Mouse (Mus musculus): Measurements from ENCODE around the gene Kmt5b. TPM values are rescaled to one million over a fixed set of nuclear protein-coding genes. Genes with fewer than 3 reads are reported as not detected.

Gene Kmt5b
- polyA plus RNA-seq, 1 experiment from 2014 or later: 7.4 TPM

GRCm38 (mm10) chr19:3832851-3833353 is 65.7 kb downstream of the Kmt5b start:
- 0 out of 2 replicates have a peak overlapping the region, but pooled peaks have one; percentile 32 for H3K4me2 ChIP-seq (ENCODE audit: low read depth, low read length)
- ATAC-seq (ENCODE audit: low read depth): peak; percentile 81
- H3K27ac ChIP-seq (ENCODE audit: low read length): peak overlapping the region; percentile 89
- no peak overlapping the region; the same call in 1 of the 2 replicates for H3K9ac ChIP-seq (ENCODE audit: low read depth, low read length)
- WGBS (ENCODE audit: insufficient replicate concordance): 19% methylated on average over 4 of the region's 4 CpGs
- no peaks in the 10 kb centered on the region for H3K9me3 ChIP-seq (replicated peaks; ENCODE audit: control insufficient read depth, low read length)
- H3K4me3 ChIP-seq (ENCODE audit: low read depth, low read length): no peak overlapping the region
- no peaks in the 10 kb centered on the region for H3K27me3 ChIP-seq (ENCODE audit: control insufficient read depth, insufficient read depth, low read depth, low read length)
- peaks cover 16% of the 10 kb centered on the region for H3K4me1 ChIP-seq (ENCODE audit: control insufficient read depth, low read depth, low read length)
- no peaks in the 10 kb centered on the region for H3K36me3 ChIP-seq (ENCODE audit: control insufficient read depth, insufficient read depth)

GRCm38 (mm10) chr19:3834301-3834700 is 67.1 kb downstream of the Kmt5b start:
- WGBS (ENCODE audit: insufficient replicate concordance): 68% methylated on average over 7 of the region's 7 CpGs
- Histone ChIP-seq H3K27me3 (ENCODE audit: control insufficient read depth, insufficient read depth, low read depth, low read length) (no peaks in the 10 kb centered on the region), H3K9me3 (replicated peaks; ENCODE audit: control insufficient read depth, low read length) (no peaks in the 10 kb centered on the region), H3K4me3 (ENCODE audit: low read depth, low read length) (no peak overlapping the region), H3K4me2 (ENCODE audit: low read depth, low read length) (no peak overlapping the region), H3K9ac (ENCODE audit: low read depth, low read length) (no peak overlapping the region), H3K4me1 (ENCODE audit: control insufficient read depth, low read depth, low read length) (peaks cover 16% of the 10 kb centered on the region), H3K36me3 (ENCODE audit: control insufficient read depth, insufficient read depth) (no peaks in the 10 kb centered on the region), H3K27ac (ENCODE audit: low read length) (peak overlapping the region; percentile 53)
- ATAC-seq (ENCODE audit: low read depth): peak; percentile 32

- H3K4me1 ChIP-seq (ENCODE audit: control insufficient read depth, low read depth, low read length): peaks cover 14% of the 10 kb centered on the region
- H3K4me2 ChIP-seq (ENCODE audit: low read depth, low read length): no peak overlapping the region
- ATAC-seq (ENCODE audit: low read depth): no peak
- H3K9me3 ChIP-seq (replicated peaks; ENCODE audit: control insufficient read depth, low read length): no peaks in the 10 kb centered on the region
- no peaks in the 10 kb centered on the region for H3K36me3 ChIP-seq (ENCODE audit: control insufficient read depth, insufficient read depth)
- WGBS (ENCODE audit: insufficient replicate concordance): 55% methylated on average over 9 of the region's 9 CpGs
- no peak overlapping the region for H3K27ac ChIP-seq (ENCODE audit: low read length)
- H3K27me3 ChIP-seq (ENCODE audit: control insufficient read depth, insufficient read depth, low read depth, low read length): no peaks in the 10 kb centered on the region
- H3K9ac ChIP-seq (ENCODE audit: low read depth, low read length): no peak overlapping the region
- no peak overlapping the region for H3K4me3 ChIP-seq (ENCODE audit: low read depth, low read length)
Measured at GRCm38 (mm10) chr19:3836791-3837190, 69.6 kb downstream of the Kmt5b start.

GRCm38 (mm10) chr19:3838931-3839330 is 71.7 kb downstream of the Kmt5b start:
- Histone ChIP-seq H3K36me3 (ENCODE audit: control insufficient read depth, insufficient read depth) (no peaks in the 10 kb centered on the region), H3K4me1 (ENCODE audit: control insufficient read depth, low read depth, low read length) (peaks cover 4% of the 10 kb centered on the region), H3K27me3 (ENCODE audit: control insufficient read depth, insufficient read depth, low read depth, low read length) (no peaks in the 10 kb centered on the region), H3K9ac (ENCODE audit: low read depth, low read length) (no peak overlapping the region), H3K4me3 (ENCODE audit: low read depth, low read length) (no peak overlapping the region), H3K4me2 (ENCODE audit: low read depth, low read length) (no peak overlapping the region), H3K27ac (ENCODE audit: low read length) (no peak overlapping the region), H3K9me3 (replicated peaks; ENCODE audit: control insufficient read depth, low read length) (no peaks in the 10 kb centered on the region)
- ATAC-seq (ENCODE audit: low read depth): no peak
- WGBS (ENCODE audit: insufficient replicate concordance): 65% methylated on average over 3 of the region's 3 CpGs

GRCm38 (mm10) chr19:3839686-3840085 is 72.5 kb downstream of the Kmt5b start:
- Histone ChIP-seq H3K36me3 (ENCODE audit: control insufficient read depth, insufficient read depth) (no peaks in the 10 kb centered on the region), H3K27me3 (ENCODE audit: control insufficient read depth, insufficient read depth, low read depth, low read length) (no peaks in the 10 kb centered on the region), H3K9ac (ENCODE audit: low read depth, low read length) (no peak overlapping the region), H3K4me3 (ENCODE audit: low read depth, low read length) (no peak overlapping the region), H3K4me2 (ENCODE audit: low read depth, low read length) (no peak overlapping the region), H3K27ac (ENCODE audit: low read length) (no peak overlapping the region), H3K9me3 (replicated peaks; ENCODE audit: control insufficient read depth, low read length) (no peaks in the 10 kb centered on the region), H3K4me1 (ENCODE audit: control insufficient read depth, low read depth, low read length) (no peaks in the 10 kb centered on the region)
- 37% methylated on average over 2 of the region's 2 CpGs for WGBS (ENCODE audit: insufficient replicate concordance)
- no peak for ATAC-seq (ENCODE audit: low read depth)

- Histone ChIP-seq H3K4me3 (ENCODE audit: low read depth, low read length) (no peak overlapping the region), H3K36me3 (ENCODE audit: control insufficient read depth, insufficient read depth) (no peaks in the 10 kb centered on the region), H3K9me3 (replicated peaks; ENCODE audit: control insufficient read depth, low read length) (no peaks in the 10 kb centered on the region), H3K27ac (ENCODE audit: low read length) (no peak overlapping the region), H3K27me3 (ENCODE audit: control insufficient read depth, insufficient read depth, low read depth, low read length) (no peaks in the 10 kb centered on the region), H3K4me2 (ENCODE audit: low read depth, low read length) (no peak overlapping the region), H3K4me1 (ENCODE audit: control insufficient read depth, low read depth, low read length) (no peaks in the 10 kb centered on the region), H3K9ac (ENCODE audit: low read depth, low read length) (no peak overlapping the region)
- ATAC-seq (ENCODE audit: low read depth): no peak
- WGBS (ENCODE audit: insufficient replicate concordance): 49% methylated on average over 5 of the region's 5 CpGs
Measured at GRCm38 (mm10) chr19:3840214-3840651, 73.0 kb downstream of the Kmt5b start.

GRCm38 (mm10) chr19:3840685-3841084 is 73.5 kb downstream of the Kmt5b start:
- WGBS (ENCODE audit: insufficient replicate concordance): 74% methylated on average over 5 of the region's 5 CpGs
- Histone ChIP-seq H3K27me3 (ENCODE audit: control insufficient read depth, insufficient read depth, low read depth, low read length) (no peaks in the 10 kb centered on the region), H3K4me2 (ENCODE audit: low read depth, low read length) (no peak overlapping the region), H3K9me3 (replicated peaks; ENCODE audit: control insufficient read depth, low read length) (no peaks in the 10 kb centered on the region), H3K4me1 (ENCODE audit: control insufficient read depth, low read depth, low read length) (no peaks in the 10 kb centered on the region), H3K27ac (ENCODE audit: low read length) (no peak overlapping the region), H3K4me3 (ENCODE audit: low read depth, low read length) (no peak overlapping the region), H3K9ac (ENCODE audit: low read depth, low read length) (no peak overlapping the region), H3K36me3 (ENCODE audit: control insufficient read depth, insufficient read depth) (no peaks in the 10 kb centered on the region)
- no peak for ATAC-seq (ENCODE audit: low read depth)

GRCm38 (mm10) chr19:3842359-3843148 is 75.3 kb downstream of the Kmt5b start:
- Histone ChIP-seq H3K4me2 (ENCODE audit: low read depth, low read length) (no peak overlapping the region), H3K9ac (ENCODE audit: low read depth, low read length) (no peak overlapping the region), H3K27ac (ENCODE audit: low read length) (no peak overlapping the region), H3K4me3 (ENCODE audit: low read depth, low read length) (no peak overlapping the region), H3K27me3 (ENCODE audit: control insufficient read depth, insufficient read depth, low read depth, low read length) (no peaks in the 10 kb centered on the region), H3K9me3 (replicated peaks; ENCODE audit: control insufficient read depth, low read length) (no peaks in the 10 kb centered on the region), H3K36me3 (ENCODE audit: control insufficient read depth, insufficient read depth) (no peaks in the 10 kb centered on the region), H3K4me1 (ENCODE audit: control insufficient read depth, low read depth, low read length) (no peaks in the 10 kb centered on the region)
- 47% methylated on average over 12 of the region's 12 CpGs for WGBS (ENCODE audit: insufficient replicate concordance)
- no peak for ATAC-seq (ENCODE audit: low read depth)

GRCm38 (mm10) chr19:3843629-3844028 is 76.4 kb downstream of the Kmt5b start:
- Histone ChIP-seq H3K27me3 (ENCODE audit: control insufficient read depth, insufficient read depth, low read depth, low read length) (no peaks in the 10 kb centered on the region), H3K9ac (ENCODE audit: low read depth, low read length) (no peak overlapping the region), H3K36me3 (ENCODE audit: control insufficient read depth, insufficient read depth) (no peaks in the 10 kb centered on the region), H3K27ac (ENCODE audit: low read length) (no peak overlapping the region), H3K9me3 (replicated peaks; ENCODE audit: control insufficient read depth, low read length) (no peaks in the 10 kb centered on the region), H3K4me3 (ENCODE audit: low read depth, low read length) (no peak overlapping the region), H3K4me1 (ENCODE audit: control insufficient read depth, low read depth, low read length) (no peaks in the 10 kb centered on the region), H3K4me2 (ENCODE audit: low read depth, low read length) (no peak overlapping the region)
- WGBS (ENCODE audit: insufficient replicate concordance): 67% methylated on average over 2 of the region's 2 CpGs
- no peak for ATAC-seq (ENCODE audit: low read depth)

Data from liver, embryonic 16.5 days (tissue).